Mouse (Mus musculus) cerebellum, adult 2 months (tissue): ENCODE results near the gene Nsl1.

Source experiments
- CTCF ChIP-seq: fragments of 200-500 bp; IDR thresholded peaks from 2 replicates; pipeline ENCODE4 v1.5.1; 2011; ENCODE audit warnings: low read depth, mild to moderate bottlenecking, control low read depth, low read length, moderate library complexity, borderline replicate concordance; ENCODE audit not compliant: insufficient read depth
- POLR2A ChIP-seq: fragments of 200-500 bp; IDR thresholded peaks from 2 replicates; pipeline ENCODE4 v1.6.1; 2011; ENCODE audit warnings: low read length, control low read depth, borderline replicate concordance; ENCODE audit not compliant: insufficient read depth

DNA sequence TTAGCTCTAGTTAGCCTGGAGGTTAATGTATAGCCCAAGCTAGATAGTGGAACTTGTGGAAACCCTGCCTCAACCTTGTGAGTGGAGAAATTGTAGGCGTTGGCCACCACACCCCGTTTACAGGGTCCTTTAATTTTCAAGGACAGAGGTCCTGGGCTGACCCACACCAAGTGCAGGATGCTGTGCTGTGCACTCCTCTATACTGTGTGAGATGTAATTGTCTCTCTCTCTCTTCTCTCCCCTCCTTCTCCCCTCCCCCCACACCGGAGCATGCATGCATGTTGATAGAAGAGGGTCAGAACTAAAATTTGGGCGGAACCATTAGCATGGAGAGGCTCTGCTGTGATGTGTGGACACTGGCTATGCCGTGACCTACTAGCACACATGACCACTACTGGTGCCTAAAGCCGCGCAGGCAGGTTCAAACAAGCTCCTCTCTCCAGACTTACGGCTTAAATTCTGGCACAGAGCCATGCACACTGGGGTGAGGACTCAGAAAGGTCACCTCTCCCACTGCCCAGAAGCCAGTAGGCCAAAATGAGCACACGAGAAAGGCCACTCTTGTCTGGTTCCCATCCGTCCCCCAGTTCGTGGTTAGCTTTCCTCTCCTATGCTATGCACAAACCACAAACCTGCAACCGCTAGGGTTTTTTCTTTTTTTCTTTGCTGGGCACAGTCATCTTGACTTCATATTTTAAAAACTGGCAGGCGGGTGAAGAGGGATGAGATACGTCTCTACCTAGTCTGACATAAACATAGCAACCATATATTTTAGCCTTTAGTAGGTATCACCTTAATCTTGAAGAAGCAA lies 34.3 kb downstream of the Nsl1 start:
- TF ChIP-seq CTCF (no peak), POLR2A (no peak)
